Mouse (Mus musculus) forebrain, embryonic 10.5 days (tissue): ENCODE data around the gene Fstl4. TPM values are rescaled to one million over a fixed set of nuclear protein-coding genes. Genes with fewer than 3 reads are reported as not detected.

Source experiments
- DNase-seq: peaks from one replicate; pipeline ENCODE4 v3.0.0-alpha.2; 2017; ENCODE audit warnings: low spot score; ENCODE audit errors: extremely low spot score
- H3K27ac ChIP-seq: fragments of 300-500 bp; sonication (generic); 2 replicates; pipeline ENCODE4 v1.5.1; 2016; ENCODE audit warnings: mild to moderate bottlenecking
- H3K27me3 ChIP-seq: fragments of 300-500 bp; sonication (generic); 2 replicates; pipeline ENCODE4 v1.6.1; 2016; ENCODE audit warnings: mild to moderate bottlenecking; ENCODE audit not compliant: poor library complexity, severe bottlenecking
- H3K36me3 ChIP-seq: fragments of 300-500 bp; sonication (generic); replicated peaks from 2 replicates; pipeline ENCODE4 v1.6.1; 2016; ENCODE audit warnings: mild to moderate bottlenecking, moderate library complexity
- H3K4me1 ChIP-seq: fragments of 300-500 bp; sonication (generic); 2 replicates; pipeline ENCODE4 v1.6.1; 2016
- H3K4me3 ChIP-seq: fragments of 300-500 bp; sonication (generic); 2 replicates; pipeline ENCODE4 v1.5.1; 2016; ENCODE audit warnings: mild to moderate bottlenecking, moderate library complexity
- H3K9me3 ChIP-seq: fragments of 300-500 bp; sonication (generic); 2 replicates; pipeline ENCODE4 v1.6.1; 2016; ENCODE audit warnings: mild to moderate bottlenecking, moderate library complexity
- WGBS: fragments of 180-500 bp; shearing (Covaris S2); methylation state at CpG from one replicate; pipeline ENCODE4 v1.1.7; 2016; 5-methylcytosine and 5-hydroxymethylcytosine counted together
- polyA plus RNA-seq: library from polyadenylated mRNA; unstranded; fragments of >200 nt; fragmentation: Nextera tagmentation; extraction: Ambion mirVana; gene quantifications from 2 replicates; pipeline ENCODE4 v1.2.1, GENCODE M21; 2016

The Fstl4 gene
- polyA plus RNA-seq, 1 experiment from 2014 or later: 0.43 TPM

DNA sequence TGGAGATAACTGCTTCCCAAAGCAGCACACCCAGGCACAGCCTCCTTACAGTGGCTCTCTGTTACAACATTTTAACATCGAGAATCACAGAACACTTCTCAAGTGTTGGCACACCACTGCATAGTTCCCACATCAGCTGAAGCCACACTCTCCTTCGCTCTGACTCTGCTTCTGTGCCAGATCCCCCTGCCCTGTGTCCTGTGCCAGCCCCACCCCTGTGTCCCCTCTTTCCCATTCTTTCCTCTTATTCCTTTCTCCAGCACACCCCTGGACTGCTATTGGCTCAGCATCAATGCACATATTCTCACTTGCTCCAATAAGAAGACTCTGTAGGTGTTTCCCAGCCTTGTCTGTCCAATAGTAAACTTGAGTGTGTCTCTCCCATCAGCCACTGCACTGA, 45.1 kb downstream of the Fstl4 start:
- Histone ChIP-seq H3K27me3 (no peaks in the 10 kb centered on the region), H3K9me3 (no peaks in the 10 kb centered on the region), H3K4me3 (no peak overlapping the region), H3K36me3 (no peaks in the 10 kb centered on the region), H3K4me1 (peaks cover 6% of the 10 kb centered on the region; the same call in 1 of the 2 replicates), H3K27ac (no peak overlapping the region)
- no peak for DNase-seq
- 94% methylated on average over 2 of the region's 2 CpGs for WGBS

DNA sequence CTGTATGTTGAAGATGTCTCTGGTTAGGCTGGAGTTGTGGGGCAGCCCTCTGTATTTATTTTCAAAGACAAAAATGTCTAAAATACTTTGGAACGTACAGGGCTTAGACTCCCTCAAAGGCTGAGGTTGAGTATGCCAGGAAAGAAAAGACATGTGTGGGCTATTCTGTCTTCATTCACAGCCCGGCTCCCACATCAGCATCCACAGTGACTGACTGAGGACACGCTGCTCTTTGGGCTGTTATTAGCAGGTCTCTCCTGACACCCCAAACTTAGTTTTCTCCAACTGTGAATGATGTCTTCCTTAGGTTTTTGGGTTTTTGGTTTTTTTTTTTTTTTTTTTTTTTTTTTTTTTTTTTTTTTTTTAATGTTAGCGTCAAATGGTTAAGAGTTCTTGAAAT, 51.6 kb downstream of the Fstl4 start:
- Histone ChIP-seq H3K27ac (no peak overlapping the region), H3K27me3 (no peaks in the 10 kb centered on the region), H3K4me3 (no peak overlapping the region), H3K36me3 (no peaks in the 10 kb centered on the region), H3K4me1 (peaks cover 14% of the 10 kb centered on the region), H3K9me3 (no peaks in the 10 kb centered on the region)
- no peak for DNase-seq
- WGBS: 94% methylated on average over 4 of the region's 4 CpGs

DNA sequence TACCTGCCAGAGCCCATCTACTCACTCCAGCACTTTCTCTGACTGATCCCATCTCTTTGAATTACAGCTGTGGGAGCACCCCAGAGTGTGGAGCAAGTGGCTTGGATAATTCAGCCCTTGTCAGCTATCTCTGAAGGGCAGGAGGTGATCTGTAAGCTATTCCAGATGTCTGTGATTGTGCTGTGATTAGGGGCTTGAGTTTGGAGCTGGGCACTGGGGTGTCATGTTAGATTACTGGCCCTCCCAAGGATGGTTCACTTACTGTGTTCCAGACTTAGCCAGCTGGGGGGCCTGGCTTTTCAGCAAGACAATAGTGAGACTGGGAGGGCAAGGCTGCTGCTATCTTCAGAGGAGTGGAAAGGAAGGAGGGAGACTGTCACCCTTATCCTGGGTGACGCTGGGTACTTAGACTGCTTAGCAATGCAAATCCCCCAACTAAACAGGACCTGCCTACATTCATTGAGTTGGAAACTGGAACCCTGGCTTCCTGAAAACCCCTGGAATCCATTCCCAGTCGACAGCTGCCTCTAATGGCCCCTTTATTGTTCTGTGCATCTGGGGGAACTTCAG, 56.0 kb downstream of the Fstl4 start:
- no peak overlapping the region for H3K4me3 ChIP-seq
- H3K9me3 ChIP-seq: no peaks in the 10 kb centered on the region; the same call in 1 of the 2 replicates
- no peaks in the 10 kb centered on the region for H3K36me3 ChIP-seq
- H3K27me3 ChIP-seq: no peaks in the 10 kb centered on the region
- no peak overlapping the region for H3K27ac ChIP-seq
- no peak for DNase-seq
- 12% methylated on average over 2 of the region's 2 CpGs for WGBS
- peaks cover 7% of the 10 kb centered on the region for H3K4me1 ChIP-seq

DNA sequence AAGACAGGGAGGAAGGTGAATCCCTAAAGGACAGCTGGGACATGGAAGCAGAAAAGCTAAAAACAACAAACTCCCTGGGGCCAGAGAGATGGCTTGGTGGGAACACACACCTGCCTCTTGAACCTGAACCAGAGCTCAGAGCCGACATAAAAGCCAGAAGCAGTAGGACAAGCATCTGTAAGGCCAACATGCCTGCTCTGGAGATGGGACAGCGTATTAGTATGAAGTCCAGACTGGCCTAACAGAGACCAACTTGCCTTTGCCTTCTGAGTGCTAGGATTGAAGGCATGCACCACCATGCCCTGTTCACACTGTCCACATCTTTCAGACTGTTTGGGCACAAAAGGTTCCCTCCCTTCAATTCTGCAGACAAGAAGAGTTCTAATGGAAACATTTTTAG, 62.2 kb downstream of the Fstl4 start:
- no peak for DNase-seq
- Histone ChIP-seq H3K27ac (no peak overlapping the region), H3K4me1 (no peaks in the 10 kb centered on the region), H3K36me3 (no peaks in the 10 kb centered on the region), H3K4me3 (no peak overlapping the region), H3K9me3 (no peaks in the 10 kb centered on the region; the same call in 1 of the 2 replicates), H3K27me3 (no peaks in the 10 kb centered on the region)
- 86% methylated on average over 2 of the region's 2 CpGs for WGBS

DNA sequence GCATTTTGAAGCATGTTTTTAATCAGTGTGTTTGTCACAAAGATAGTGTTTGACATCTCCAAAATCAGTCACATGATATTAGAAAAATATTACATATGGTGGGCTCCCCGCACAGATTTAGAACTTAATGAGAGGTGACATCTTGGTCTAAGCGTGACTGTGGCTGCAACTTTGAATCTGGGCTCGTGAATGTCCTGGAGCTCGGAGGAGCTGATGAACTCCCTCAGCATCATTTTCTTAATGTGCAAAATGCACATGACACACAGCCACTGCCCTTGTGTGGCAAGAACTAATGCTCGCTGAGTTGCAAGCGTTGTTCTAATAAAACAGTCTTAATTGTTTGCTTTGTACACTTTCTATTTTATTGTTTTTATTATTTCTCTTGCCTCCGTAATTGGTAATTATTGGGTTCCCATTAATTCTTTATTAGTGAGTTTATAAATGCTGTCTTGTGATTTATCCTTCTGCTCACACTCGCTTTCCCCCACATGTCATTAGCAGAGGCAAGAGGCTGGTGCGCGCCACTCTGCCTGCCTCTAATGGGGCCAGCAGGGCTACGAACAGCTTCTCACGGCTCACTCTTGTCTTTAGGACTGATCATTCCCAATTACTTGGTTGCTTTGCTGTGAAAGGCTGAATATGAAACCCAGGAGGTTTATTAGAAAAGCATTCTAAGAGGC, 67.3 kb downstream of the Fstl4 start:
- Histone ChIP-seq H3K4me1 (peaks cover 6% of the 10 kb centered on the region; the same call in 1 of the 2 replicates), H3K36me3 (no peaks in the 10 kb centered on the region), H3K27ac (no peak overlapping the region), H3K4me3 (no peak overlapping the region), H3K27me3 (no peaks in the 10 kb centered on the region), H3K9me3 (no peaks in the 10 kb centered on the region)
- no peak for DNase-seq
- WGBS: 80% methylated on average over 12 of the region's 12 CpGs

DNA sequence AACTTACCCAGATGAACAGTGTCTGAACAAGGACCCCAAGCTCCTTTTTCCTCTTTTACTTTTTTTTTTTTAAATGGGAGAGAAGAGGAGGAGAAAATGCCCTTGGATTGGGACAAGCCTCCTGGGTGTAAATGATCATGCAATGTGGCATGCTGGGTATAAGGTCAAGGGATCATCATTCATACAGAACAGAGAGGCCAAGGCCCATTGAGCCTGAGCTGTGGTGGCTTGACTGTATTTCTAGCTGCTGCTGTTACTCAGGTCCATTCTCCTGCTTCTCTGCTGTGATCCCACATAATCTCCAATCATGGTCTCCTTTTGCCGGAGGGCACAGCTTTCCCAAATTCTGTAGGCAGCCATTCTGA, 67.9 kb downstream of the Fstl4 start:
- Histone ChIP-seq H3K27me3 (no peaks in the 10 kb centered on the region), H3K9me3 (no peaks in the 10 kb centered on the region), H3K36me3 (no peaks in the 10 kb centered on the region), H3K4me3 (no peak overlapping the region), H3K27ac (no peak overlapping the region), H3K4me1 (peaks cover 6% of the 10 kb centered on the region; the same call in 1 of the 2 replicates)
- no peak for DNase-seq
- 86% methylated on average over 1 of the region's 1 CpGs for WGBS

DNA sequence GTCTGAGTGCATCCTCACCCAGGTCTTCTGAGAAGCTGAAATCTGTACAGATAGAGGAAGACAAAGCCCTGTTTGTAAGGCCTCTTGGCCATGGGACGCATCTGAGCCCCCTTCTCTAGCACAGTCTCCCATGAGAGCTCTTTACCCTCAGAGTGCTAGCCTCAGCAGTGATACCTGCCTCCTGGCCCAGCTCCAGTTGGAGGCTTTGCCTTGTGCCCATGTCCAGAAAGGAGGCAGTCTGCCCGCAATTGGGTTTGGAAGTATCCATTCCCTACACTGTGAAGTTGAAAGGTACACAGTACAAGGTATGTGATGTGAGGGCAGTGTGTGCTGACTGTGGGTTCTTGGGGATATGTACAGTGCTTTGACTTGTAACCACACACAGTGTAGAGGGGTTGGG, 84.3 kb downstream of the Fstl4 start:
- H3K27me3 ChIP-seq: no peaks in the 10 kb centered on the region
- no peaks in the 10 kb centered on the region for H3K9me3 ChIP-seq
- H3K4me1 ChIP-seq: no peaks in the 10 kb centered on the region
- H3K4me3 ChIP-seq: no peak overlapping the region
- no peak for DNase-seq
- WGBS: 88% methylated on average over 2 of the region's 2 CpGs
- no peak overlapping the region for H3K27ac ChIP-seq
- no peaks in the 10 kb centered on the region for H3K36me3 ChIP-seq

DNA sequence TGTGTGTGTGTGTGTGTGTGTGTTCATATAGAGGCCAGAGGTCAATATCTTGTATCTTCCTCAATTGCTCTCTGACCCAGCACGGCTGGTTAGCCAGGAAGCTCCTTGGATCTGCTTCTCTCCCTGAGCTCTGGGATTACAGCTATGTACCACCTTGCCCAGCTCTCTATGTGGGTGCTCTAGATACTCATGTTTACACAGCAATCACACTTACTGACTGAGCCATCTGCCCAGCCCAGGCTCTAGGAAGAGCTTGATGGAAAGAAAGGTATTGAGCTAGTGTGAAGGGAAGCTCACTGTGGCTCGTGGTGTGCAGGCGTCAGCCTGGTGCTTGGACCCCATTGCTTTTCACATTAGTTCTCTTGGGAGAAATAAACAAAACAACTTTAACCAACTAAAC, 85.6 kb downstream of the Fstl4 start:
- H3K4me1 ChIP-seq: no peaks in the 10 kb centered on the region
- H3K9me3 ChIP-seq: no peaks in the 10 kb centered on the region
- DNase-seq: no peak
- no peaks in the 10 kb centered on the region for H3K27me3 ChIP-seq
- no peak overlapping the region for H3K27ac ChIP-seq
- H3K4me3 ChIP-seq: no peak overlapping the region
- WGBS: 95% methylated on average over 3 of the region's 3 CpGs
- no peaks in the 10 kb centered on the region for H3K36me3 ChIP-seq

DNA sequence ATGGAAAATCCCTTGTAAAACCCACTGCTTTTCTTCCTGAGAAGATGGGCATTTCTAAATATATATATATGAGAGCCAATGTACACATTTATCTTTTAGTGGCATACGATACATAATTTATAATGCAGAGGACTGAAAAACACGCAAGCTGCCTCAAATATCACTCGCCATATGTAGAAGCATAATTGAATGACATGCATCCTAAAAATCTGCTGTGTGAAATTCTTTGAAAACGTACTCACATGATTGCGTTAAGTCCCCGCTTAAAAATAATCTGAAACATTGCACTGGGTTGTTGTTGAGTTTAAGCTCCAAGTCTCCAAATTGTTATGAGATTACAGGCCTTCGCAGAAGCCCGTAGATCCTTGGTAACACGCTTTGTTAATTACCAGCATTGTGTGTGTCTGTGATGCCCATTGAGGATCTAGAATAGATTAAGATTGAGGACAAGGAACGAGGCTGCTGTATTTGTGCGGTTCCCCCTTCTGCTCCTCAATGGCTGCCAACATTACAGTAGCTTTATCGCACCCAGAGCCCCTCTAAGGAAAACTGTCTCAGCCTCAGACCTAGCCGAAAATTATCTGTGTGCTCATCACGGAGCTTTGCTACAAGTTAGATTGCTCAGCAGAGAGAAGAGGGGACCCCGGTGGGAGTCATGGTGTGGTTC, 108.5 kb downstream of the Fstl4 start:
- no peak overlapping the region for H3K4me3 ChIP-seq
- WGBS: 90% methylated on average over 15 of the region's 15 CpGs
- H3K36me3 ChIP-seq: no peaks in the 10 kb centered on the region

DNA sequence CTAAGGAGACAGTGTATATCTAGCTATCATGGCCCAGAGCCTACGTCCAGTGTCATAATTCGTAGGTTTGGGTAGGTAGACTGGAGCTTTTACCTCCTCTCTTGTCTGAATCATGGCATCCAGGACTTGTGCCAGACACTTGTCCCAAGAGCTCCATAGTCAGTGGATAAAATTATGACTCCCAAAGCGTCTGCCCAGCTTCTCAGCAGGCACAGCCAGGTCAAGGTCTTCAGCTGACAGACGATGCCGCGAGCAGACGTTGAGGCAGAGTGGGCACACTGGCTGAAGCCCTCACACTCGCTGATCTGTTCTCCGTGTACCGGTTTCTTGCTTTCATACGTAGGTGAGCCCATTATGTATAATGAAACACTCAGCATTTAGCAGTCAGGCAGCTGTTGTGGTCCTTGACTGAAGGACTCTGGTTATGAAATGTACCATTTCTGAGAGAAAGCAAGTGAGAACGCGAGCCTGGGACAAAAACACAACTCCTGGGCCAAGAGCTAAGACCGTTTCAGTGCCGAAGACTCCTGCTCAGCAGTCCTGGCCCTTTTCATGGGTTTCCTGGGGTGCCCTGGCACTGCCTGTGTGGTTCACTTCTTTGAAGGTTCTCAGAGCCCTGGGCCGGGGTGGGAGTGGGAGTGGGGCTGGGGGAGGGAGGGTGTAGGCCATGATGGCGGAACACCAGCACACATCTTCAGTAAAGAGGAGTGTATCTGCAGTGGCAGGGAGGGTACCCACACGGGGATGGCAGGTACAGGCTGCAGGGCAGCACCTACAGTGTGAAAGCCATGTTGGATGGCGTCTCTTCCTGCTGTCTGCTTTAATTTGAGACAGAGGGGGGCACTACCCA, 111.7 kb downstream of the Fstl4 start:
- 92% methylated on average over 19 of the region's 19 CpGs for WGBS
- no peak overlapping the region for H3K4me3 ChIP-seq
- H3K36me3 ChIP-seq: no peaks in the 10 kb centered on the region
- H3K4me1 ChIP-seq: no peaks in the 10 kb centered on the region
- no peak overlapping the region for H3K27ac ChIP-seq
- H3K27me3 ChIP-seq: no peaks in the 10 kb centered on the region
- DNase-seq: no peak
- H3K9me3 ChIP-seq: no peaks in the 10 kb centered on the region; the same call in 1 of the 2 replicates

More for the DNA sequence above, 108.5 kb downstream of the Fstl4 start:
- peaks cover 7% of the 10 kb centered on the region; the same call in 1 of the 2 replicates for H3K9me3 ChIP-seq
- no peaks in the 10 kb centered on the region for H3K4me1 ChIP-seq
- H3K27ac ChIP-seq: no peak overlapping the region
- no peaks in the 10 kb centered on the region for H3K27me3 ChIP-seq
- DNase-seq: no peak

DNA sequence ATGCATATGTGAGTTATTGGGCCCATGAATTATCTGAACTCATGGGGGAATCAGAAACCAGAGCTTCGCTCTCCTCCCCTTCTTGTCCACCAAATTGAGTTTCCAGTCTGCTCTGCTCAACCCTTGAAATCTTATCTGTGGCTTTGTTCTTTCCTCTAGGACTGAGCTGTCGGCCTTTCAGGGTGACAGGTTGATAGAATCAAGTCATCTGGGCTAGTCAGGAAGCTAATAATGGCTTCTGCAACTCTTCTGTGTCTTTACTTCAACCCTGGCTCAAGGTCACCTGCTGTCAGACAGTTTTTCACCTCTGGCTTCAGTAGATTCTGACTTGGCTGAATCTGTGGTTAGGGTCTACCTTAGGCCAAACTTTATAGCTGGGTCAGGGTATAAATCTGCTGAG, 113.2 kb downstream of the Fstl4 start:
- DNase-seq: no peak
- Histone ChIP-seq H3K9me3 (no peaks in the 10 kb centered on the region; the same call in 1 of the 2 replicates), H3K4me1 (no peaks in the 10 kb centered on the region), H3K36me3 (no peaks in the 10 kb centered on the region), H3K27ac (no peak overlapping the region), H3K27me3 (no peaks in the 10 kb centered on the region), H3K4me3 (no peak overlapping the region)
- WGBS: 68% methylated on average over 2 of the region's 2 CpGs

DNA sequence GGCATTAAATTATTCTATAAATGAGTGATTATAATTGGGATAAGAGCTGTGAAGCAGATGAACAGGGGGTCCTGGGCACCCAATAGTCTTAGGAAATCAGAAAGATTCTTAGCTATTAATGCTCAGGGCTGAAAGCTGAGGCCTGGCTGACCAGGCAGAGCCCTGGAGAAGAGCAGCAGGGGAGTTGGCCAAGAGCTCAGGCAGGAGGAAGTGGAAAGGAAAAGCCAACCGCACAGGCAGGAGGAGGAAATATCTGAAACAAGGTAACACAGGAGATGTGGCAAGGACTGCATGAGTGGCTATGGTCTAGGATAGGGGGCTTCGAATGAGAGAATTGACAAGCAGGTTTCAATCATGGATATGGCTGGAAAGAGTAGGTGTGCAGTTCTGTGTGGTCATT, 115.5 kb downstream of the Fstl4 start:
- H3K4me3 ChIP-seq: no peak overlapping the region
- no peaks in the 10 kb centered on the region for H3K36me3 ChIP-seq
- H3K27ac ChIP-seq: no peak overlapping the region
- no peaks in the 10 kb centered on the region for H3K27me3 ChIP-seq
- H3K9me3 ChIP-seq: no peaks in the 10 kb centered on the region
- DNase-seq: no peak
- WGBS: 87% methylated on average over 2 of the region's 2 CpGs
- H3K4me1 ChIP-seq: no peaks in the 10 kb centered on the region
